Mouse (Mus musculus): ENCODE measurements around the gene Calm3. TPM values are rescaled to one million over a fixed set of nuclear protein-coding genes. Genes with fewer than 3 reads are reported as not detected.

The Calm3 gene
- polyA plus RNA-seq (2012), result 1,990 and 2,185 TPM in 2 replicates

- no peak for TF ChIP-seq GATA1 (IDR thresholded peaks at IDR 0.05; ENCODE audit: low read length)
Measured at GRCm38 (mm10) chr7:16924037-16924834, at the start of gene Calm3. TSS of gene Calm3 (minus strand) at chr7:16924114.

GRCm38 (mm10) chr7:16971160-16971559 lies 47.2 kb upstream of the Calm3 start:
- no peak for TF ChIP-seq GATA1 (IDR thresholded peaks at IDR 0.05; ENCODE audit: low read length)

DNA sequence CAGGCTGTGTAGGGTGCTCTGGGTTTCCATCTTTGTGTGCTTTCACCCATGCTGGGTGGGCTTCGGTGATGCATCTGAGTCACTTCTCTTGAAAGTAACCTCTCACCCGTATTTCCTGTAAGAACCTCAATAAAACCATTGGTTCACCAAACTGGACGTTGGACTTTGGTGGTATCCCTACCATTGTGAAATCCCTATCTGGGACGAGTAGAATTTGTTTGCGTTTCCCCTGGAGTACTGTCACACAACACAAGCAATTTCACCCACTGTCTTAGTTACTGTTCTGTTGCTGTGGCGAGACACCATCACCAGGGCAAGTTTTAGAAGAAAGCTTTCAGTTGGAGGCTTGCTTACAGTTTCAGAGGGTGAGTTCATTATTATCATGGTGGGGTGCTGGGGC lies 44.5 kb upstream of the Calm3 start:
- no peak for TF ChIP-seq GATA1 (IDR thresholded peaks at IDR 0.05; ENCODE audit: low read length)

GRCm38 (mm10) chr7:16961678-16962077 lies 37.8 kb upstream of the Calm3 start:
- TF ChIP-seq GATA1 (IDR thresholded peaks at IDR 0.05; ENCODE audit: low read length), result no peak

DNA sequence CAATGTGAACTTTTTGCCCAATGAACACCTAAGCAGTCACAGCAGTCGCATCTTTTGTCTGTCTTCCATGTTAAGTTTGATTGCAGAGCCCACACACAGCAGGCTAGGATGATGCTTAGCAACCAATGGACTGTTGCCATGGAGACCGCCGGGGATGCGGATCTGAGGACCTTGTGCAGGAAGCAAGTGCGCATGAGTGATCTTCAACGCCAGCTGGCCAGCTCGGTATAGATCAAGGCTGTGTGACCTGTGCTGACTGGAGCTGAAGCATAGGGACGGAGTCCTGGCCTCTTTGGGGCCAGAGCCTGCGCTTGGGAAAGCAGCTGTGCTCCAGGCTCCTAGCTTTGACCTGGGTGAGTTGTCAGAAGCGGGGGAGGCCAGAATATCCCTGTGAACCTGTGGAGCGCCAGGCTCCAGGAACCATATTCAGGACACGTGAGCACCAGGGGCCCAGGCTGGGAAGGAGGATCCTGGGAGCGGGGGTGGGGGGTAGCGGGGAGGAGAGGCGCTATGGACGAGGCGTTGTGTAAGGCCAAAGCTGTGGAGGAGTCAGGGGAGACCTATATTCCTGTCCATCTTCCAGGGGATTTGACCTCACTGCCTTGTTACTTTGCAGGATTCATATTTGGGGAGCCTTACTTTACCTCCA lies 35.7 kb upstream of the Calm3 start, which contains the start of gene Pnmal1:
Gene Pnmal1 (plus strand): TSS at position 141 of the 649 bp plus-strand sequence.
- no peak for TF ChIP-seq GATA1 (IDR thresholded peaks at IDR 0.05; ENCODE audit: low read length)

GRCm38 (mm10) chr7:16956410-16957265 lies 32.7 kb upstream of the Calm3 start:
- no peak for TF ChIP-seq GATA1 (IDR thresholded peaks at IDR 0.05; ENCODE audit: low read length)

GRCm38 (mm10) chr7:16955712-16956111 lies 31.8 kb upstream of the Calm3 start:
- no peak for TF ChIP-seq GATA1 (IDR thresholded peaks at IDR 0.05; ENCODE audit: low read length)

DNA sequence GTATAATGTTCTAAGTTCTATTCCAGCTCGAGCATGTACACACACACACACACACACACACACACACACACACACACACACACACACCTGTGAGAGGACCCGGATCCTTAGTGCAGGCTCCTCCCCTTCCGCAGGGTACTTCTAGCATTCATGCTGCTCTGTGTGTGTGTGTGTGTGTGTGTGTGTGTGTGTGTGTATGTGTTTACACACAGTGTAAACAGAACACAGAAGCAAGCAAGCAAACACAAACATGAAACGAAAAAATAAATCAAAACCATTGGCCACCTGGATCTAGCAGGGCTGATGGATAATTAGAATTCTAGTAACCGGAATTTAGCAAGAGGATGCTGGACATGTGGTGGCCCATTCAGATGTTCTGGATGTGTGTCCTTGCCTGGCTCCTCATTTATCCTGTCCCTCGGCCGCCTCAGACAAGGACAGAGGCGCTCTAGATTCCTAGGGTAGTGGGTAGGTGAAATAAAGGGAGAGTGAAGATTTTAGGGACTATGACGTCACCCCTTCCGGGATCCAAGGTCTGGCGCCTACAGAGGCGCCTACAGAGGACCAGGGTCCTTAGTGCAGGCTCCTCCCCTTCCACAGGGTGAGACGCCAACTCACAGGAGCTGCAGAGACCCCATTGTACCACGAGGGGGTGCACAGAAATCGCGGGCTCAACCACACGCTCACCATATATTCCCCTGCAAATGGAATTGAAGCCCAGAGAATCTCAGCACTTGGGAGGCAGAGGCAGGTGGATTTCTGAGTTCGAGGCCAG lies 27.1 kb upstream of the Calm3 start:
- no peak for TF ChIP-seq GATA1 (IDR thresholded peaks at IDR 0.05; ENCODE audit: low read length)

- no peak for TF ChIP-seq GATA1 (IDR thresholded peaks at IDR 0.05; ENCODE audit: low read length)
Measured at GRCm38 (mm10) chr7:16949908-16950841, 26.3 kb upstream of the Calm3 start.

DNA sequence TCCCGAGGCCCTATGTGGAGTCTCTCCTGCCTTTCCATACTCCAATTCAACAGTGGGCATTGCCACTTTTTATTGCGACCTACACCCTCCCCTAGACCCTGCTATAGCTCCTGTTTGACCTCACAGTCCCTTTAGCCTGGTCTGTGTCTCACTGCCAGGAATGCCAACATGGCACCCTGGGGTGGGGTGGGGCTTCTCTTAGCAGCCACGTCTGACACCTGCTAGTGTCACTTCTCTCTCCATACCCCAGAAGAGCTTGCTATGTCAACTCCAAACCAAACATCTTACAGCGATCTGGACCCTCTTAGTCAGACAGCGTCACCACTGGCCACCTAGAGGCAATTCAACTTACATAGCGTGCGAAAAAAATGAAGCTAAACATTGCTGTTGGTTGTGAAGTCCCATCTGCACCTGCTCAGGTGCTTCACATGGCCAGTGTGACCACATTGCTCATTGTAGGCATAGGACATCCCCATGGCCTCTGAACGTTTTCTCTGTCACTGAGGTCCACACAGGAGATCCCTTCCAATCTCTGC lies 25.1 kb upstream of the Calm3 start:
- TF ChIP-seq GATA1 (IDR thresholded peaks at IDR 0.05; ENCODE audit: low read length), result no peak

GRCm38 (mm10) chr7:16947959-16948361 lies 24.0 kb upstream of the Calm3 start:
- TF ChIP-seq GATA1 (IDR thresholded peaks at IDR 0.05; ENCODE audit: low read length), result no peak

DNA sequence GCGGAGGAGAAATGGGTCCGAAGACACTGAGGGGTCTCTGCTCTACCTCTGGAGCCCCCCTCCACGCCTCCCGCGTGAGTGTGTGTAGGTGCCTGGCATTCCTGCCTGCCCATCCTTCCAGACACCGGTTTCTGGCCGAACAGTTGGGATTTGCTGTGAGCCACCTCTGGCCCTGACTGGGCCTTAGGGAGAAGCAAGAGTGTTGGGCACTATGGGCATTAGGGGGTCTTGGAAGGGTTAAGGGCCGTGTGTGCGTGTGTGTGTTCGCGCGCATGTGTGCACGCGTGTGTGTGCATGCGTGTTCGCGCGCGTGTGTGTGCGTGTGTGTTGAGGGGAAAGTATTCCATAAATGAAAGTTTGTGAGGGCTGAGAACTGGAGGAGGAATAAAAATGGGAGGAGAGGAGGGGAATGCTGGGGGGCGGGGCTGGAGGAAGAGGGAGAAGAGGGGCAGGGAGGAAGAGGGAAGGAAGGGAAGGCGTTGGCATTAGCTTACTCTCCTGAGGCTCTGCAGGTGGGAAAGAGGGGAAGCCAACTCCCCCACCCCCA lies 23.5 kb upstream of the Calm3 start:
- TF ChIP-seq GATA1 (IDR thresholded peaks at IDR 0.05; ENCODE audit: low read length), result no peak

Data from G1E-ER4 (cell line).